Mouse (Mus musculus) intestine, embryonic 16.5 days (tissue): ENCODE results near the gene Fxyd3. TPM values are rescaled to one million over a fixed set of nuclear protein-coding genes. Genes with fewer than 3 reads are reported as not detected.

ENCODE experiments used
- ATAC-seq: fragments of 200-750 bp; cut with Nextera tagmentation; 2 replicates; pipeline ENCODE4 v1.8.0; 2017; ENCODE audit warnings: moderate TSS enrichment, moderate library complexity
- H3K27ac ChIP-seq: fragments of 300-500 bp; sonication (generic); 2 replicates; pipeline ENCODE4 v1.5.1; 2014; ENCODE audit warnings: mild to moderate bottlenecking, low read length
- H3K27me3 ChIP-seq: fragments of 300-500 bp; sonication (generic); replicated peaks from 2 replicates; pipeline ENCODE4 v1.6.1; 2014; ENCODE audit warnings: low read length, control low read depth, mixed read lengths; ENCODE audit not compliant: control insufficient read depth, insufficient read depth
- H3K36me3 ChIP-seq: fragments of 300-500 bp; sonication (generic); 2 replicates; pipeline ENCODE4 v1.6.1; 2014; ENCODE audit warnings: low read length, control low read depth; ENCODE audit not compliant: control insufficient read depth, insufficient read depth
- H3K4me1 ChIP-seq: fragments of 300-500 bp; sonication (generic); 2 replicates; pipeline ENCODE4 v1.6.1; 2014; ENCODE audit warnings: low read length, control low read depth, mixed read lengths; ENCODE audit not compliant: control insufficient read depth, insufficient read depth
- H3K4me2 ChIP-seq: fragments of 300-500 bp; sonication (generic); 2 replicates; pipeline ENCODE4 v1.6.1; 2014; ENCODE audit warnings: low read depth, low read length, control low read depth
- H3K4me3 ChIP-seq: fragments of 300-500 bp; sonication (generic); 2 replicates; pipeline ENCODE4 v1.5.1; 2014; ENCODE audit warnings: mild to moderate bottlenecking, low read length
- H3K9ac ChIP-seq: fragments of 300-500 bp; sonication (generic); 2 replicates; pipeline ENCODE4 v1.6.1; 2014; ENCODE audit warnings: low read depth, low read length
- H3K9me3 ChIP-seq: fragments of 300-500 bp; sonication (generic); 2 replicates; pipeline ENCODE4 v1.6.1; 2016; ENCODE audit warnings: low read length, control low read depth; ENCODE audit not compliant: control insufficient read depth
- WGBS: fragments of 180-500 bp; shearing (Covaris S2); extraction: QIAGEN DNeasy Blood & Tissue Kit; methylation state at CpG from one replicate; pipeline ENCODE4 v1.1.7; 2014; 5-methylcytosine and 5-hydroxymethylcytosine counted together
- polyA plus RNA-seq: library from polyadenylated mRNA; unstranded; fragments of >200 nt; fragmentation: Nextera tagmentation; extraction: Ambion mirVana; gene quantifications from 2 replicates; pipeline ENCODE4 v1.2.1, GENCODE M21; 2015

Gene Fxyd3
- polyA plus RNA-seq, 1 experiment from 2014 or later = 73.7 TPM

GRCm38 (mm10) chr7:31115587-31116043 is 39.1 kb upstream of the Fxyd3 start:
- H3K9me3 ChIP-seq = no peaks in the 10 kb centered on the region
- H3K27ac ChIP-seq = peak overlapping the region; percentile 74
- peak overlapping the region; percentile 56 for H3K4me2 ChIP-seq
- H3K4me3 ChIP-seq = peak overlapping the region; percentile 51; the same call in 1 of the 2 replicates
- 24% methylated on average over 17 of the region's 17 CpGs for WGBS
- no peaks in the 10 kb centered on the region for H3K27me3 ChIP-seq
- H3K4me1 ChIP-seq = peaks cover 18% of the 10 kb centered on the region
- no peaks in the 10 kb centered on the region for H3K36me3 ChIP-seq
- H3K9ac ChIP-seq = peak overlapping the region; percentile 73; the same call in 1 of the 2 replicates
- peak; percentile 78 for ATAC-seq

DNA sequence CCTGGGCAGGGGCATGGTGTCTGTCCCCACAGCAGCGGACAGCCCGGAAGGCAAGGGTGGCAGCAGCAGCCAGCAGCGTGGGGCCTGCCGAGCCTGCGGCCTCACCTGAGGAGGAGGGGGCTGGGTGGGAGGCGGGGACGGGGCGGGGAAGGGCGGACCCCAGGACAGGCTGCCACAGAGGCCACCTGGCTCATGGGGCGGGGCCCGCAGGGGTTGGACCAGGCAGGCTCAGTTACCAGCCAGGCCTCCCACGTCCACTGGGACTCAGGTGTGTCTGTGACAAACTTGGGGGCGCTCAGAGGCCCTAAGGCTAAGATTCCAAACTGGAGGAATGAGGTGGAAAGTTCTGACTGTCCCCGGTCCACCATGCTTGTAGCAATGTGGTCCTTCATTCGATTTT is 38.7 kb upstream of the Fxyd3 start, which contains the start of gene Hpn:
TSS of gene Hpn (minus strand) at position 109 of the 400 bp plus-strand sequence.
- H3K4me1 ChIP-seq = peaks cover 18% of the 10 kb centered on the region
- ATAC-seq = peak; percentile 94
- no peaks in the 10 kb centered on the region for H3K27me3 ChIP-seq
- H3K9me3 ChIP-seq = no peaks in the 10 kb centered on the region
- H3K9ac ChIP-seq = peak within 1 kb of the TSS; percentile 73
- H3K27ac ChIP-seq = peak within 1 kb of the TSS; percentile 74
- peak within 1 kb of the TSS; percentile 51 for H3K4me3 ChIP-seq
- H3K4me2 ChIP-seq = peak within 1 kb of the TSS; percentile 56
- WGBS = 16% methylated on average over 15 of the region's 15 CpGs
- H3K36me3 ChIP-seq = no peaks in the 10 kb centered on the region

DNA sequence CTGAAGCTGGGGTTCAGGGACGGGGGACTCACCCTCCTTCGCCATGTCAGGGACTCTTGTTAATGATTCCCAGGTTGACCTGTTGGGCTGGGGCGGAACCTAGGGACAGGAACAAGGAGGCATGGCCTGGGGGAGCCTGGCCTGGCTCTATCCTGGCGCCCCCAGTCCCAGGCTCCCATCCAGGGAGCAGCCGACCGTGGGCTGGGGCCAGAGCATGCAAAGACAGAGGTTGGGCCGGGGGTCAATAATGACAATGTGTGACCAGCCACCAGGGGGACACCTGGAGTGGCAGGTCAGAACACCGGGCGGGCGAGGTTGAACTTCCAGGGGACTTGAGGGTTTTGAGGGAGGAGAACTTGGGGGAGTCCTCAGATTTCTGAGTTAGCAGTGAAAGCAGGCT is 38.1 kb upstream of the Fxyd3 start:
- H3K36me3 ChIP-seq = no peaks in the 10 kb centered on the region
- peak overlapping the region; percentile 73 for H3K9ac ChIP-seq
- H3K4me3 ChIP-seq = peak overlapping the region; percentile 51
- no peaks in the 10 kb centered on the region for H3K27me3 ChIP-seq
- no peaks in the 10 kb centered on the region for H3K9me3 ChIP-seq
- WGBS = 50% methylated on average over 10 of the region's 10 CpGs
- H3K27ac ChIP-seq = peak overlapping the region; percentile 74
- H3K4me2 ChIP-seq = peak overlapping the region; percentile 56
- ATAC-seq = peak; percentile 41
- peaks cover 18% of the 10 kb centered on the region for H3K4me1 ChIP-seq

DNA sequence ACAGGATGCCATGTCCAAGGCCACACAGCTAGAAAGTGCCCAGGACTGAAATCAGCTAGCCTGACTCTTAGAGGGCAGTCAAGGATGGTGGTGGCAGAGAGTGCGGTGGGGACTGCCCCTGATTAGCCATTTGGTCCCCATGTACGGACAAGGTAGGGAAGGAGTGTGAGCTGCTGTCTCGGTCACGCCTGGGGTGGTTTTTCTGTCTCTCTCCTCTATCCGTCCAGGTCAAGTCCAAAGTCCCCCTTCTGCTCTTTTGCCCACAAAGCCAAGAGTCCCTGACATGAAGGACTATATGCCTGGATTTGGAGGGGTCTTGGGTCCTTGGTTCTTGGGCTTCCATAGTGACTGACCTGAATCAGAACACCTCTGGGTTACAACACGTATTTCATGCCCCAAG is 37.3 kb upstream of the Fxyd3 start:
- peak overlapping the region; percentile 73; the same call in 1 of the 2 replicates for H3K9ac ChIP-seq
- no peaks in the 10 kb centered on the region for H3K27me3 ChIP-seq
- no peak for ATAC-seq
- H3K36me3 ChIP-seq = no peaks in the 10 kb centered on the region
- H3K27ac ChIP-seq = no peak overlapping the region
- peak overlapping the region; percentile 56 for H3K4me2 ChIP-seq
- 70% methylated on average over 6 of the region's 6 CpGs for WGBS
- H3K4me3 ChIP-seq = peak overlapping the region; percentile 51; the same call in 1 of the 2 replicates
- peaks cover 18% of the 10 kb centered on the region for H3K4me1 ChIP-seq
- H3K9me3 ChIP-seq = no peaks in the 10 kb centered on the region

DNA sequence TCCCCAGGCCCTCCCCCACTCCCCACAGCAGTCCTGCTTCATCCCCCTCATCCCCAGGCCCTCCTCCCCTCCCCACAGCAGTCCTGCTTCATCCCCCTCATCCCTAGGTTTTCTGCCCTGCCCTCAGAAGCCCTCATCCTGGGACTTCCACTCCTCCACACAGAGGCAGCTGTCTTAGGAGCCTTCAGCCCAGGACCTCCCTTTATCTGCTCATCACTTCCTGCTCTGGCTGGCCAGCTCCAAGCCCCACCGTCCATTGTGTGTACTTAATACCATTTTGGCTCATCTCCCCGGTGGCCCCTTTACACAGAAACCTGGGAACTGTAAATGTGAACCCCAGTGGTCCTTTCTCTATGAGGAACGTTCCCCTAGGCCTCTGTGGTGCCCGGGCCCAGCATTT is 35.5 kb upstream of the Fxyd3 start:
- ATAC-seq = no peak
- peaks cover 18% of the 10 kb centered on the region for H3K4me1 ChIP-seq

DNA sequence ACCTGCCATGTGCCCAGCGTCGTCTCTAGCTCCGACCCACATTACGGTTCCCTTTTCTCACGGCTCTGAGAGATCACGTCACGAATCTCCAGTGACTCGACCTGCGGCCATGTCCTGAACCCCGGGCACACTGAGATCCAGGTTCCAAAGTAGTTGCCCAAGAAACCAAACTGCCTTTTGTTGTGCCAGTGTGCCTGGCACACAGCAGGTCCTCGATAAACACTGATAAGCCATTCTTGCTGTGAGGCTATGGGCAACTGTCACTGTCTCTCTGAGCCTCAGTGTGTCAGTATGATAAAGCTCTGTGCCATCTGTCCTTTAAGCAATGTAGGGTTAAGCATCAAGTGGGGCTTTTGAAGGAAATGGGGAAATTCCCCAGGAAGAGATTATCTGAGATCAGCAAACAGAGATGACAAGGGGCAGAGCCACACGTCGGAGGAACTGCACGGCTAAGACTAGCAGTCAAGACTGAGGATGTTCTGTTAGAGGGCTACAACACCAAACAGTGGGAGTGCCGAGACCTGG is 34.4 kb upstream of the Fxyd3 start:
- H3K9me3 ChIP-seq = no peaks in the 10 kb centered on the region
- no peak overlapping the region for H3K27ac ChIP-seq
- no peaks in the 10 kb centered on the region for H3K27me3 ChIP-seq
- peaks cover 18% of the 10 kb centered on the region for H3K4me1 ChIP-seq
- H3K9ac ChIP-seq = no peak overlapping the region
- no peak overlapping the region for H3K4me2 ChIP-seq
- 77% methylated on average over 15 of the region's 15 CpGs for WGBS
- no peaks in the 10 kb centered on the region for H3K36me3 ChIP-seq
- no peak overlapping the region for H3K4me3 ChIP-seq
- no peak for ATAC-seq

More for the DNA sequence above, 35.5 kb upstream of the Fxyd3 start:
- no peaks in the 10 kb centered on the region for H3K36me3 ChIP-seq
- H3K27ac ChIP-seq = no peak overlapping the region
- no peaks in the 10 kb centered on the region for H3K9me3 ChIP-seq
- H3K9ac ChIP-seq = no peak overlapping the region
- 36% methylated on average over 4 of the region's 4 CpGs for WGBS
- H3K4me2 ChIP-seq = no peak overlapping the region
- no peak overlapping the region for H3K4me3 ChIP-seq
- no peaks in the 10 kb centered on the region for H3K27me3 ChIP-seq

GRCm38 (mm10) chr7:31109796-31110195 is 33.3 kb upstream of the Fxyd3 start:
- 89% methylated on average over 5 of the region's 5 CpGs for WGBS
- peaks cover 9% of the 10 kb centered on the region for H3K4me1 ChIP-seq

GRCm38 (mm10) chr7:31109091-31109490 is 32.6 kb upstream of the Fxyd3 start:
- ATAC-seq = no peak
- no peaks in the 10 kb centered on the region for H3K9me3 ChIP-seq
- no peak overlapping the region for H3K9ac ChIP-seq
- no peak overlapping the region for H3K4me3 ChIP-seq
- peaks cover 5% of the 10 kb centered on the region for H3K4me1 ChIP-seq
- no peaks in the 10 kb centered on the region for H3K36me3 ChIP-seq
- no peaks in the 10 kb centered on the region for H3K27me3 ChIP-seq
- no peak overlapping the region for H3K4me2 ChIP-seq
- 41% methylated on average over 7 of the region's 7 CpGs for WGBS
- no peak overlapping the region for H3K27ac ChIP-seq

More at GRCm38 (mm10) chr7:31109796-31110195, 33.3 kb upstream of the Fxyd3 start:
- Histone ChIP-seq H3K27me3 (no peaks in the 10 kb centered on the region), H3K4me2 (no peak overlapping the region), H3K36me3 (no peaks in the 10 kb centered on the region), H3K27ac (no peak overlapping the region), H3K4me3 (no peak overlapping the region), H3K9ac (no peak overlapping the region), H3K9me3 (no peaks in the 10 kb centered on the region)
- no peak for ATAC-seq

GRCm38 (mm10) chr7:31107781-31108180 is 31.3 kb upstream of the Fxyd3 start:
- Histone ChIP-seq H3K27me3 (no peaks in the 10 kb centered on the region), H3K4me2 (no peak overlapping the region), H3K27ac (no peak overlapping the region), H3K9me3 (no peaks in the 10 kb centered on the region), H3K9ac (no peak overlapping the region), H3K4me3 (no peak overlapping the region), H3K36me3 (no peaks in the 10 kb centered on the region), H3K4me1 (peaks cover 5% of the 10 kb centered on the region; the same call in 1 of the 2 replicates)
- ATAC-seq = no peak
- WGBS = 86% methylated on average over 11 of the region's 11 CpGs

DNA sequence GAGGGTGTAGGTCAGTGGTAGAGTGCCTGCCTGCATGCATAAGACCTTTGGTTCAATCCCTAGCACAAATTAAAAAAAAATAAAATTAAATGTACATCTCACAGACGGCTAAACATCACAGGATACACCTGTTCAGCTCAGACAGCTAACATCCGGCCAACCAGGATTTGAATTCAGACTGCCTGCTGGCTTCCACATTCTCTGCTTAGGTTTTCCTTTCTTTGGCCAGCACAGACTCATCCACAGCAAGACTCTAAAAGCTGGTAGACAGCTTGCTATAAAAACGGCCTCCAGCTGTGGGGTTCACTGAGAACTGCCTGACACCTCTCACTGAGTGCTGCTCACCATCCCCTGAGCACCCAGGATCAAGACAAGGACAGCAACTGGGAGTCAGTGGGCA is 29.7 kb upstream of the Fxyd3 start:
- H3K9ac ChIP-seq = no peak overlapping the region
- no peak for ATAC-seq
- WGBS = 62% methylated on average over 3 of the region's 3 CpGs

More for the DNA sequence above, 29.7 kb upstream of the Fxyd3 start:
- no peaks in the 10 kb centered on the region for H3K4me1 ChIP-seq
- H3K4me3 ChIP-seq = no peak overlapping the region
- H3K4me2 ChIP-seq = no peak overlapping the region
- no peak overlapping the region for H3K27ac ChIP-seq
- no peaks in the 10 kb centered on the region for H3K9me3 ChIP-seq
- no peaks in the 10 kb centered on the region for H3K36me3 ChIP-seq
- no peaks in the 10 kb centered on the region for H3K27me3 ChIP-seq
